Mouse (Mus musculus) limb, embryonic 12.5 days (tissue): ENCODE results near the gene Robo1. TPM values are rescaled to one million over a fixed set of nuclear protein-coding genes. Genes with fewer than 3 reads are reported as not detected.

Source experiments
- ATAC-seq: fragments of 200-750 bp; cut with Nextera tagmentation; 2 replicates; pipeline ENCODE4 v1.8.0; 2017; ENCODE audit warnings: low read depth, moderate TSS enrichment; ENCODE audit not compliant: insufficient number of reproducible peaks, insufficient read depth, low FRiP score, low TSS enrichment
- H3K27ac ChIP-seq: fragments of 300-500 bp; sonication (generic); 2 replicates; pipeline ENCODE4 v1.5.1; 2016; ENCODE audit warnings: mild to moderate bottlenecking, moderate library complexity
- H3K27me3 ChIP-seq: fragments of 300-500 bp; sonication (generic); 2 replicates; pipeline ENCODE4 v1.6.1; 2016; ENCODE audit warnings: mild to moderate bottlenecking, moderate library complexity
- H3K36me3 ChIP-seq: fragments of 300-500 bp; sonication (generic); 2 replicates; pipeline ENCODE4 v1.6.1; 2016; ENCODE audit warnings: mild to moderate bottlenecking, moderate library complexity
- H3K4me1 ChIP-seq: fragments of 300-500 bp; sonication (generic); replicated peaks from 2 replicates; pipeline ENCODE4 v1.6.1; 2016
- H3K4me2 ChIP-seq: fragments of 300-500 bp; sonication (generic); 2 replicates; pipeline ENCODE4 v1.6.1; 2016; ENCODE audit warnings: mild to moderate bottlenecking, moderate library complexity
- H3K4me3 ChIP-seq: fragments of 300-500 bp; sonication (generic); replicated peaks from 2 replicates; pipeline ENCODE4 v1.5.1; 2016; ENCODE audit warnings: mild to moderate bottlenecking
- H3K9ac ChIP-seq: fragments of 300-500 bp; sonication (generic); replicated peaks from 2 replicates; pipeline ENCODE4 v1.6.1; 2016; ENCODE audit warnings: mild to moderate bottlenecking, moderate library complexity
- H3K9me3 ChIP-seq: fragments of 300-500 bp; sonication (generic); 2 replicates; pipeline ENCODE4 v1.6.1; 2016; ENCODE audit warnings: mild to moderate bottlenecking, moderate library complexity
- WGBS: fragments of 180-500 bp; shearing (Covaris S2); methylation state at CpG from one replicate; pipeline ENCODE4 v1.1.7; 2016; 5-methylcytosine and 5-hydroxymethylcytosine counted together
- polyA plus RNA-seq: library from polyadenylated mRNA; unstranded; fragments of >200 nt; fragmentation: Nextera tagmentation; extraction: Ambion mirVana; gene quantifications from 2 replicates; pipeline ENCODE4 v1.2.1, GENCODE M21; 2016

Robo1 gene
- polyA plus RNA-seq, 1 experiment from 2014 or later, result 61.6 TPM

DNA sequence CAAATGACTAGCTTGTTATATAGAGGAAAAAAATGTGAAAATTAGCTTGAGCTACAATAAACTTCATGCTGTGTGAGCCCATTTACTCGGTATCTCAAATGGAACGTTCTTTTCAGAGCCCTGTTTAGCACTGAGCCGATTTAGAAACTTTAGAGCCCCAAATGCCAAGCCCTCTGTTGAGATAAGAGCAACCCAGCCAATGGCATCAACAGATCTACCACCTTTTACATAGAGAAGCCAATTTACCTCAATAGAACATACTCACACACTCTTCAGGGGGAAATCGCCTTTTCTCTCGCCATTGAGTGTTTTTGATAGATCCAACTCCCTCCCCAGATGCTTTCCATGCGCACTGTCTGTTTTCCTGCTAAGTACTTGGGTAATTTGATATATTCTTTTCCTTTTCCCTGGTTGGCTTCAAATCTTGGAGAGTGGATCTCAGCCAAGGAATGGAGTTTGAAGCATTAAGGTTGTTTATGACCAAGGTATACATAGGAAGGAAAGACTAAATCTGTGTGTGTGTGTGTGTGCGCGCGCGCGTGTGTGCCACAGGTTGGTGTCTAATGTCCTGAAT, 378.5 kb downstream of the Robo1 start:
- ATAC-seq, result no peak; the same call in 1 of the 2 replicates
- Histone ChIP-seq H3K9me3 (no peaks in the 10 kb centered on the region), H3K4me1 (peaks cover 41% of the 10 kb centered on the region), H3K27ac (peak overlapping the region; percentile 74), H3K9ac (no peak overlapping the region), H3K4me3 (no peak overlapping the region), H3K36me3 (no peaks in the 10 kb centered on the region), H3K4me2 (peak overlapping the region; percentile 34), H3K27me3 (no peaks in the 10 kb centered on the region)
- WGBS, result 52% methylated on average over 11 of the region's 11 CpGs

DNA sequence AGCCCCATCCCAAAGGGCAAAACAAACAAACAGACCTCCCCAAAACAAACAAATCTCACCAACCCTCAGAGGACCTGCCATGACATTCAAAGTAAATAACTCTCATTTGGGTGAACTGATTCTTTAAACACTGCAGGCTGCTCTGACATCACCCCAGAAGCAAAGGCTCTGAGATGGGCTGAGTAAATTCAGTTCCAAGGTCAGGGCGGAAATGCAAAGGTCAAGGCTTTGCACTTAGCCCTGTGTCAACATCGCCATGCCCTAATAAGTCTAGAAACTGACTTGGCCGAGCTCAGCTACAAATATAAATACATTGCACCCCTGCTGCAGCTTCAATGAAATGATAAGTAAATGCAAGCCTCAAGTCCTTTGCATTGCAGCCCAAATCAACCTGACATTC, 379.5 kb downstream of the Robo1 start:
- no peaks in the 10 kb centered on the region for H3K27me3 ChIP-seq
- no peak overlapping the region for H3K9ac ChIP-seq
- no peak overlapping the region for H3K27ac ChIP-seq
- H3K4me1 ChIP-seq, result peaks cover 38% of the 10 kb centered on the region
- no peak overlapping the region for H3K4me3 ChIP-seq
- no peaks in the 10 kb centered on the region for H3K36me3 ChIP-seq
- no peaks in the 10 kb centered on the region for H3K9me3 ChIP-seq
- 29% methylated on average over 3 of the region's 3 CpGs for WGBS
- no peak for ATAC-seq
- no peak overlapping the region for H3K4me2 ChIP-seq

DNA sequence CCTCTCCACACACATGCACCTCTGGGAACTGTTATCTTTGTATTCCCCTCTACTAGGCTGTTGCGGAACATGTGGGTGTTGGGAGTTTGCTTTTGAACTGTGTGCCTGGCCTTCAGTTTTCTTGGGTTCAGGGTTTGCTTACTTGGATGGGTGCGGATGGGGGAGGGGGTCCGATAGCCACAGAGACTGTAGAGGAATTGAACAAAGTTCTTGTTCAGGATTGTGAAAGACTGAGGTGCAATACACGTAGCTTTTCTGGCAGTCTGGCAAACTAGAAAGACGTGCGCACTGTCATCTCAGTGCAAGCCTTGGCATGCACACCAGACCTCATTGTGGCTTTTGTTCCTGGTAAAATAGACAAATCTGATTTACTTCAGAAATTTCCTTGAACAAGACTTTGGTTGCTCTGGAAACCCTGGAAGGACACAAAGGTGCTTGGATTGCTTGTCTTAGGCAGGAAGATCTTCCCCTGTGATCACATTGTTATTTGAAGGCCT, 380.1 kb downstream of the Robo1 start:
- Histone ChIP-seq H3K27me3 (no peaks in the 10 kb centered on the region), H3K9ac (no peak overlapping the region), H3K4me3 (no peak overlapping the region), H3K36me3 (no peaks in the 10 kb centered on the region), H3K9me3 (no peaks in the 10 kb centered on the region), H3K27ac (no peak overlapping the region), H3K4me1 (peaks cover 40% of the 10 kb centered on the region), H3K4me2 (no peak overlapping the region)
- ATAC-seq, result no peak
- WGBS, result 85% methylated on average over 6 of the region's 6 CpGs

DNA sequence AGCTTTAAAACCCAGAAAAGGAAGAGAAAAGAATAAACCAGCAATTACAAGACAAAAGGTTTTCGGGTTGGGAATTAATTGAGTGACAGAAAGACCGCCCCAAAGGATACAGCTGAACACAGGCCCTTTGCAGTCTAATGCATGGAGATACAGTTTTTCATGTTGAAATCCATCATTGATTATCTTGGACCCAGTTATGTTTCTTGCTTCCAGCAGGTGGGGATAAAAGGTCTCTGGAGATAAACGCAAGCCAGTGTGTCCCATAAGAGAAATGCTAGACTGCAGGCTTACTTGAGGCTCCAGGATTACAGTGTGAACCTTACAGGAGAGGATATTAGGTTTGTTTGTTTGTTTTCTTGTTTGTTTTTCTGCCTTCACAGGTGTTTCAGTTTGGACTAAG, 383.8 kb downstream of the Robo1 start:
- Histone ChIP-seq H3K9me3 (no peaks in the 10 kb centered on the region), H3K4me3 (no peak overlapping the region), H3K36me3 (no peaks in the 10 kb centered on the region), H3K27ac (no peak overlapping the region), H3K4me2 (no peak overlapping the region), H3K4me1 (peaks cover 36% of the 10 kb centered on the region), H3K9ac (no peak overlapping the region), H3K27me3 (no peaks in the 10 kb centered on the region)
- no peak for ATAC-seq
- whole genome bisulfite sequencing, result 52% methylated on average over 3 of the region's 3 CpGs

DNA sequence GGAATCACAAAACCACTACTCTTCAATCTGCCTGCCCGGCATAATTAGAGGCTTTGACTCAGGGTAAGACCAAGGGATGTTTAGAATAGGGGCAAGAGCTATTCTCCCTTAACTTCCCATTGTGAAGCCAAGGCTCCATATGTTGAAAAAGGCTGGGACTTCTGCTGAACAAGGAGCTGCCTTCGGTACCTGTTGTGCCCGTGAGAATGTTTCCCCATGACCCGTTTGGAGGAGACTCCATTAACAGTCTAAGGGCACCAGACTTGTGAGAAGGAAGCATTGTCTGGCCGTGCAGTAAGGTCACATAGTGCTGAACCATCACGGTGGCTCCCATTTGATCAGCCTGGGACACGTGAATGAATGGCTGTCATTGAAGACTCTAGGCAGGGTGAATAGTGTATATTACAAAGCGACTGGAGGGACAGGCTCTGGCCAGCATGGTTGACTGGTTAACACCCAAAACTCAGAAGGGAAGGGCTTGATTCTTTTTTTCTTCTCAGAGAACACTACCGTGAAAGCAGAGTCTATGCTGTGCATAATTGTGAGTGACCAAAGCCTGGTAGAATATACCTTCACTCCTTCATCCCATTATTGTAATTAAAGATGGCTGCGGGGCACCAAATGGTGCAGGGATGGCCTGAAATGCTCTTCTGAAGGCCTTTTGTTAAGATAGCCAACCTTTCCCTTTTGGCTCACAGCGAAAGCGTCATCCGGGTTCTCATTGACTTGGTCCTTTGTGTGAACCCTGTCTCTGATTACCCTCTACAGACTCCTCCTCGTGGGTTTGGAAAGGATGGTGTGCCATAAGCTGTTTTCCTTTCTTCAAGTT, 385.6 kb downstream of the Robo1 start:
- H3K27me3 ChIP-seq, result no peaks in the 10 kb centered on the region
- H3K36me3 ChIP-seq, result no peaks in the 10 kb centered on the region
- H3K27ac ChIP-seq, result no peak overlapping the region
- H3K4me3 ChIP-seq, result no peak overlapping the region
- H3K9ac ChIP-seq, result no peak overlapping the region
- H3K4me2 ChIP-seq, result no peak overlapping the region
- H3K9me3 ChIP-seq, result no peaks in the 10 kb centered on the region
- WGBS, result 69% methylated on average over 14 of the region's 14 CpGs
- H3K4me1 ChIP-seq, result peaks cover 29% of the 10 kb centered on the region
- no peak for ATAC-seq

DNA sequence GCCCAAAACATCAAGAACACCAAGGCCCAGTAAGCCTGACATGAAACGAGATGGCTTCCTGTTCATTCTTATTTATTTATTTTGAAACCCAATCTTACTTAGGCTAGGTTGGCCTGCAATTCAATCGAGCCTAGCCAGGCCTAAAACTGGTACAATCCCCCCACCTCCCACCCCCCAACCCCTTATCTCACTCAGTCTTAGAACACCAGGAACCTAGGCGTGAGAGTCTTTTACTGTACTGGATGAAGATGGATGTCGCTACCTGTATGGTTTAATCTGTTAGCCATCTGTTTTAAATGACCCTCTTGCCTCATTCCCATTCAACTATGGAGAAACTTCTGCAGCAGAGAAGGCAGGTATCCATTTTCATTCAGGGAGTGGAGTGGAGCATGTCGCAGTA, 386.7 kb downstream of the Robo1 start:
- no peak overlapping the region for H3K4me2 ChIP-seq
- H3K36me3 ChIP-seq, result no peaks in the 10 kb centered on the region
- no peak overlapping the region for H3K4me3 ChIP-seq
- ATAC-seq, result no peak
- H3K9me3 ChIP-seq, result no peaks in the 10 kb centered on the region
- WGBS, result 45% methylated on average over 5 of the region's 5 CpGs
- no peaks in the 10 kb centered on the region for H3K27me3 ChIP-seq
- peaks cover 34% of the 10 kb centered on the region for H3K4me1 ChIP-seq
- H3K9ac ChIP-seq, result no peak overlapping the region
- H3K27ac ChIP-seq, result no peak overlapping the region

DNA sequence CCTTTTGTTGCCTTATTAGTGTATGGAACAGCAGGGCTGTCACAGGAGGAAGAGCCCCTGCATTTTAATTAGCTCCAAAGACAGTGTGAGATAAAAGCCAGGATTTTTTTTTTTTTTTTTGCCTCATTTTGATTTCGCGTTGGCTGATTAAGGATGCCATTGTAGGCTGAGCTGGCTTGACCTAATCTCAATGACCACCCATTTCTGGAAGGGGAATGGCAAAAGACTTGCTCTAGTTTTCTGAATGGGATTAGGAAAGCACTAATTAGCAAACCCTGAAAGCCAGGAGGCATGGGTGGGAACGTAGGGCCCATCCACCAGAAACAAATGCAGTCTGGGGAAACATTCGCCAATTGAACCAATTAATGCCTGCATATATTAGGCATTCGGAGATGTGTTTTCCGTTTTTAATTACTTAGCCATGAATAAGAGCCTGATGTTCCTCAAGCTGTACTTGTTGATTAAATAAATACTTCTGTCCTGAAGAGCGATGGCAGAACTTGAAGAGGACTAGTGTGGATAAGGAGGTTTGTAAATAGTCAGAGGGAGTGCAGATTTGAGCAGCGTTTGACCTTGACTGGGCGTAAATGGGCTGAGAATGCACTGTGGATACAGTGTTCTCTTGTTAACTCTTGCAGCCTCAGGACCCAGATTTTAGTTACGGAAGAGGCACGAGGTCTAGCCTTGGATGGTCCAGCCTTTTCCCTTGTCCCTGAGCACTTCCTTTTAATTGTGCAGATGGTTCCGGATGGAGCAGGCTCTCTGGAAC, 391.3 kb downstream of the Robo1 start:
- Histone ChIP-seq H3K9ac (no peak overlapping the region), H3K27ac (no peak overlapping the region), H3K27me3 (no peaks in the 10 kb centered on the region), H3K4me2 (no peak overlapping the region), H3K36me3 (no peaks in the 10 kb centered on the region), H3K4me3 (no peak overlapping the region), H3K9me3 (no peaks in the 10 kb centered on the region), H3K4me1 (peaks cover 23% of the 10 kb centered on the region)
- ATAC-seq, result no peak
- WGBS, result 42% methylated on average over 12 of the region's 12 CpGs

DNA sequence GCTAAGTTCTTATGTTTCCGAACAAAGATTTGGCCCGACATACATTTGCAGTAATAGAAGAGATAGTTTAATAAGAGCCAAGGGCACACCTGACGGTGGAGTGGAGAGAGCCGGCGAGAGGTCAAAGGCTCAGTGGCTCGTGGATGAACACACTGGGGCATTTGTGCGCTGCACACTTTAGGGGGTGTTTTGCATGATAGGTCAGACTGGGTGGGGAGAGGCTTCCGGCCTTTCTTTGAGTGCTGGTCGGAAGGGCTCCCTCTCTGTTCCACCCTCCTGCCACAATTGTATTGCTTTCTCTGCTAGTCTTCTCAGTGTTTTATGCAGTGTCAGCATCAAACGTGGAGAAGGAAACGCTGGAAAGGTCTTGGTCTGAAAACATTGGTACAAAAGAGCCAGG, 392.2 kb downstream of the Robo1 start:
- no peak overlapping the region for H3K27ac ChIP-seq
- H3K36me3 ChIP-seq, result no peaks in the 10 kb centered on the region
- 90% methylated on average over 11 of the region's 11 CpGs for WGBS
- H3K9ac ChIP-seq, result no peak overlapping the region
- ATAC-seq, result no peak
- no peak overlapping the region for H3K4me3 ChIP-seq
- no peaks in the 10 kb centered on the region for H3K9me3 ChIP-seq
- H3K4me1 ChIP-seq, result peaks cover 14% of the 10 kb centered on the region
- no peaks in the 10 kb centered on the region for H3K27me3 ChIP-seq
- H3K4me2 ChIP-seq, result no peak overlapping the region

DNA sequence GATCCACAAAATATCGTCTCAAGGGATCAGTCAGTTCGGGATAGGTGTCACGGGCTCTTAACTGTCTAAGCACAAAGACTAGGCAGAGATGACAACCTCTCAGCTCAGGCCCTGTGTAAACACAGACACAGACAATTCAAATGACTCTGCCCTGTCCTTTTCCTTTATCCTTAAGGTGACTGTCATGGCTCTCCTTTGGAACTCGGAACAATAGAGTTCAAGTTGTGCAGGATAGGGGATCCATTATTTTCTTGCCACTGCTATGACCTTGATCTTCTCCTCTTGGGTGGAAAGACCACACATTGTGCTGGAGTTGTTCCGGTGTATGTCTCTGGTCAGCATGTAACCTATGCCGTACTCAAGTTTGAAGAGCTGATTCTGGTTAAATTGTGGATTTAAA, 395.4 kb downstream of the Robo1 start:
- H3K9me3 ChIP-seq, result no peaks in the 10 kb centered on the region
- no peak overlapping the region for H3K27ac ChIP-seq
- peaks cover 7% of the 10 kb centered on the region for H3K4me1 ChIP-seq
- ATAC-seq, result no peak
- H3K36me3 ChIP-seq, result no peaks in the 10 kb centered on the region
- no peak overlapping the region for H3K4me2 ChIP-seq
- no peak overlapping the region for H3K9ac ChIP-seq
- no peak overlapping the region for H3K4me3 ChIP-seq
- no peaks in the 10 kb centered on the region for H3K27me3 ChIP-seq
- 85% methylated on average over 6 of the region's 6 CpGs for WGBS

DNA sequence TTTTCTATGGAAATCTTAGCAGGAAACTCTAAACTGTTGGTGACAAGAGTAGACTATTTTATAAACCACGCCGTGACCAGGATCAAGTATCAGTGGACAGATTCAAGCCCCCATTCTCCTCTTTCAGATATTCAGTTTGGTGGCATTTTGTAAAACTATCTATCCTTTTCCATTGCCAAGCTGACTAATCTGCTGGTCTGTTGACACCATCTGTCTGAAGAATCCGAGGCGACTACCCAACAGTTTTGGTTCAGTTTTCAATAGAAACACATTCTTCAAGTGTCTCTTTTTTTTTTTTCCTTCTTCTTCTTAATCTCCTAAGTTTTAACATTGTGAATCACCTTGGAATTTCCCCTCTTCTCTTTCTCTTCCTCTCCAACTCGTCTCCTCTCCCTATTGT, 397.7 kb downstream of the Robo1 start:
- H3K4me2 ChIP-seq, result no peak overlapping the region
- no peak overlapping the region for H3K9ac ChIP-seq
- WGBS, result 78% methylated on average over 5 of the region's 5 CpGs
- H3K4me1 ChIP-seq, result 0 out of 2 replicates have a peak, but pooled peaks cover 2% of the 10 kb centered on the region
- no peaks in the 10 kb centered on the region for H3K27me3 ChIP-seq
- H3K27ac ChIP-seq, result no peak overlapping the region
- no peak for ATAC-seq
- H3K36me3 ChIP-seq, result no peaks in the 10 kb centered on the region
- no peak overlapping the region for H3K4me3 ChIP-seq
- no peaks in the 10 kb centered on the region for H3K9me3 ChIP-seq

DNA sequence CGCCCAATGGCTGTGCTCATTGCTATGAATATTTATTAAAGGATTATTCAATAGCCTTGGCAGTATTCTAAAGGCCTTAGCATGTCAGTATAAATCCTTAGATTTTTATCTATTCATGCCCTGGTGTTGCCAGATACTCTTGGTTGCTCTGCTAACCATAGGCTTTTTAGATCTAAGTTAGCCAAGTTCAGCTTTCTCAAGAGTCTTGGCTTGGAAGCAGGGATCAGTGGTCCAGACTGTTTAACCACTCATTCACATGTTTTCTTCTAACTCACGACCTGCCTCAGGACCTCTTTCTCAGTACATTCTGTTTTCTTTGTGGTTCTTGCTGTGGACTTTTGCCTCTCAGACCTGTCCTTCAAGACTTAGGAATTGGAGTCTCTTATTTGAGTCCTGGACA, 400.4 kb downstream of the Robo1 start:
- Histone ChIP-seq H3K4me1 (peaks cover 5% of the 10 kb centered on the region), H3K27me3 (no peaks in the 10 kb centered on the region), H3K27ac (no peak overlapping the region), H3K4me2 (no peak overlapping the region), H3K36me3 (no peaks in the 10 kb centered on the region), H3K9ac (no peak overlapping the region), H3K9me3 (no peaks in the 10 kb centered on the region), H3K4me3 (no peak overlapping the region)
- WGBS, result 92% methylated on average over 2 of the region's 2 CpGs
- no peak for ATAC-seq
